Mouse (Mus musculus) small intestine, adult 2 months (tissue): ENCODE results near the gene Rnf39.

Experiments
- CTCF ChIP-seq: fragments of 200-500 bp; IDR thresholded peaks from 2 replicates; pipeline ENCODE4 v1.5.1; 2012; ENCODE audit warnings: low read depth, mild to moderate bottlenecking, control low read depth, inconsistent platforms, low read length, moderate library complexity, mixed read lengths; ENCODE audit not compliant: insufficient replicate concordance, insufficient read length; ENCODE audit errors: extremely low read depth
- POLR2A ChIP-seq: fragments of 200-500 bp; IDR thresholded peaks from 2 replicates; pipeline ENCODE4 v1.6.1; 2012; ENCODE audit warnings: low read depth, mild to moderate bottlenecking, control low read depth, inconsistent platforms, low read length, moderate library complexity

DNA sequence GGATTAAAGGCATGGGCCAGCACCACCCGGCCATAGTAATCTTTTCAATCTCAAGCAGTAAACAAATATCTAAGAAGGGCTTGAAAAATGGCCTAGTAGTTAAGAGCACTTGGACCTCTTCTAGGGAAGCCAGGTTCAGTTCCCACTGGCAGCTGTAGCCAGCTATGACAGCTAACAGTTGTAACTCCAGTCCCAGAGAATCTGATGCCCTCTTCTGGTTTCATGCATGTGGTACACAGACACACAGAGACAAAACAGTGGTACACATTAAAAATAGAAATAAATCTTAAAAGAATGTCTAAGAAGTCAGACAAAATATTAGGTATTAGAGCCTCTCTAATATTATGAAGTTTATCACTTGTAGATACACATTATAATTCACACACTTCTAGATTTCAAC, 18.4 kb downstream of the Rnf39 start:
- TF ChIP-seq CTCF (no peak), POLR2A (no peak)
